Mouse (Mus musculus) neural tube, embryonic 13.5 days (tissue): ENCODE results near the gene B3gat2. TPM values are rescaled to one million over a fixed set of nuclear protein-coding genes. Genes with fewer than 3 reads are reported as not detected.

Experiments used
- ATAC-seq: fragments of 200-750 bp; cut with Nextera tagmentation; 2 replicates; pipeline ENCODE4 v1.8.0; 2017; ENCODE audit warnings: low read depth, mild to moderate bottlenecking, moderate TSS enrichment, moderate library complexity
- H3K27ac ChIP-seq: fragments of 300-500 bp; sonication (generic); replicated peaks from 2 replicates; pipeline ENCODE4 v1.5.1; 2015; ENCODE audit warnings: moderate library complexity, mild to moderate bottlenecking, inconsistent platforms
- H3K27me3 ChIP-seq: fragments of 300-500 bp; sonication (generic); 2 replicates; pipeline ENCODE4 v1.6.1; 2015; ENCODE audit warnings: mild to moderate bottlenecking, inconsistent platforms
- H3K36me3 ChIP-seq: fragments of 300-500 bp; sonication (generic); 2 replicates; pipeline ENCODE4 v1.6.1; 2015; ENCODE audit warnings: mild to moderate bottlenecking, inconsistent platforms
- H3K4me1 ChIP-seq: fragments of 300-500 bp; sonication (generic); replicated peaks from 2 replicates; pipeline ENCODE4 v1.6.1; 2015; ENCODE audit warnings: inconsistent platforms
- H3K4me2 ChIP-seq: fragments of 300-500 bp; sonication (generic); 2 replicates; pipeline ENCODE4 v1.6.1; 2015; ENCODE audit warnings: inconsistent platforms, mild to moderate bottlenecking, moderate library complexity
- H3K4me3 ChIP-seq: fragments of 300-500 bp; sonication (generic); 2 replicates; pipeline ENCODE4 v1.5.1; 2015; ENCODE audit warnings: mild to moderate bottlenecking, inconsistent platforms
- H3K9ac ChIP-seq: fragments of 300-500 bp; sonication (generic); 2 replicates; pipeline ENCODE4 v1.6.1; 2015; ENCODE audit warnings: moderate library complexity, mild to moderate bottlenecking, inconsistent platforms
- H3K9me3 ChIP-seq: fragments of 300-500 bp; sonication (generic); 2 replicates; pipeline ENCODE4 v1.6.1; 2016; ENCODE audit warnings: inconsistent platforms
- WGBS: fragments of 180-500 bp; shearing (Covaris S2); methylation state at CpG from one replicate; pipeline ENCODE4 v1.1.7; 2015; 5-methylcytosine and 5-hydroxymethylcytosine counted together
- polyA plus RNA-seq: library from polyadenylated mRNA; unstranded; fragments of >200 nt; fragmentation: Nextera tagmentation; extraction: Ambion mirVana; gene quantifications from 2 replicates; pipeline ENCODE4 v1.2.1, GENCODE M21; 2015

The B3gat2 gene
- polyA plus RNA-seq: 19.6 and 20.0 TPM in 2 replicates

DNA sequence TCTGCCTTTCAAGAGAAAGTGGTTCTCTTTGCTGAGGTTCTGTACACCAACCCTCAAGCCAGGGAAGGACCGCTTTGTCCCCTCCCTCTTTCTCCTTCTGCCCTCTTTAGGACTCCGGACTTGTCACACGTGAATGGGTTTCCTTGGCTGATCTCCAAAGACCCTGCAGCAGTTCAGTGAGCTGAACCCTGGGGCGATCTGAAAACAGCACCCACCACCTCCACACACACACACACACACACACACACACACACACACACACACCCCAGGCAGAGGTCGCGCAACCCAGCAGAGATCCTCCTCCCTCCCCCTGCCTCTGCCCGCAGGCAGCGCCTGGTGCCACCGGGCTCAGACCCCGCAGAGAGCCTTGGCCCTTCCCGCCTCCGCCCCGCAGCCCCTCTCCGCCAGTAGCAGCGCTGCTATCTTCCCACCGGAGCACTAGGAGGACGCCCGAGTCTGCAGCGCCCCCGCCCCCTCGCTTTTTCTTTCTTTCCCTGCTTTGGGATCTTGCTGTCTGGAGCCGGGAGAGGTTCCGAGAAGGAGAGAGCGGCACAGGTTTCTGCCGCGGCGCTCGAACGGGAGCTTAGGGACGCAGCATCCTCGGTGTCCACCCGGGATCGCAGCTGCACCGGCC, at the start of gene B3gat2:
Gene B3gat2, plus strand, starts transcription at position 252 of the 634 bp plus-strand sequence.
- H3K9me3 ChIP-seq: no peaks in the 10 kb centered on the region
- H3K4me3 ChIP-seq: peak within 1 kb of the TSS; percentile 77
- WGBS: under 1% methylated on average over 34 of the region's 34 CpGs
- no peaks in the 10 kb centered on the region for H3K36me3 ChIP-seq
- H3K27ac ChIP-seq: peak within 1 kb of the TSS; percentile 90
- H3K27me3 ChIP-seq: peaks cover 24% of the 10 kb centered on the region
- ATAC-seq: peak; percentile 76
- H3K4me2 ChIP-seq: peak within 1 kb of the TSS; percentile 88
- H3K4me1 ChIP-seq: peaks cover 35% of the 10 kb centered on the region
- peak within 1 kb of the TSS; percentile 86 for H3K9ac ChIP-seq

GRCm38 (mm10) chr1:23720326-23720725, 41.2 kb upstream of the B3gat2 start:
- no peaks in the 10 kb centered on the region for H3K36me3 ChIP-seq
- no peak overlapping the region for H3K27ac ChIP-seq
- H3K4me3 ChIP-seq: no peak overlapping the region
- H3K9me3 ChIP-seq: no peaks in the 10 kb centered on the region
- ATAC-seq: no peak
- WGBS: 76% methylated on average over 8 of the region's 8 CpGs
- no peak overlapping the region for H3K4me2 ChIP-seq
- H3K4me1 ChIP-seq: 0 out of 2 replicates have a peak, but pooled peaks cover 5% of the 10 kb centered on the region
- no peaks in the 10 kb centered on the region for H3K27me3 ChIP-seq
- no peak overlapping the region for H3K9ac ChIP-seq

- ATAC-seq: no peak
- Histone ChIP-seq H3K9me3 (no peaks in the 10 kb centered on the region), H3K4me2 (no peak overlapping the region), H3K27me3 (no peaks in the 10 kb centered on the region), H3K27ac (no peak overlapping the region), H3K36me3 (no peaks in the 10 kb centered on the region), H3K4me1 (0 out of 2 replicates have a peak, but pooled peaks cover 5% of the 10 kb centered on the region), H3K9ac (no peak overlapping the region), H3K4me3 (no peak overlapping the region)
- WGBS: 79% methylated on average over 2 of the region's 2 CpGs
Observed at GRCm38 (mm10) chr1:23721036-23721435, 40.5 kb upstream of the B3gat2 start.

DNA sequence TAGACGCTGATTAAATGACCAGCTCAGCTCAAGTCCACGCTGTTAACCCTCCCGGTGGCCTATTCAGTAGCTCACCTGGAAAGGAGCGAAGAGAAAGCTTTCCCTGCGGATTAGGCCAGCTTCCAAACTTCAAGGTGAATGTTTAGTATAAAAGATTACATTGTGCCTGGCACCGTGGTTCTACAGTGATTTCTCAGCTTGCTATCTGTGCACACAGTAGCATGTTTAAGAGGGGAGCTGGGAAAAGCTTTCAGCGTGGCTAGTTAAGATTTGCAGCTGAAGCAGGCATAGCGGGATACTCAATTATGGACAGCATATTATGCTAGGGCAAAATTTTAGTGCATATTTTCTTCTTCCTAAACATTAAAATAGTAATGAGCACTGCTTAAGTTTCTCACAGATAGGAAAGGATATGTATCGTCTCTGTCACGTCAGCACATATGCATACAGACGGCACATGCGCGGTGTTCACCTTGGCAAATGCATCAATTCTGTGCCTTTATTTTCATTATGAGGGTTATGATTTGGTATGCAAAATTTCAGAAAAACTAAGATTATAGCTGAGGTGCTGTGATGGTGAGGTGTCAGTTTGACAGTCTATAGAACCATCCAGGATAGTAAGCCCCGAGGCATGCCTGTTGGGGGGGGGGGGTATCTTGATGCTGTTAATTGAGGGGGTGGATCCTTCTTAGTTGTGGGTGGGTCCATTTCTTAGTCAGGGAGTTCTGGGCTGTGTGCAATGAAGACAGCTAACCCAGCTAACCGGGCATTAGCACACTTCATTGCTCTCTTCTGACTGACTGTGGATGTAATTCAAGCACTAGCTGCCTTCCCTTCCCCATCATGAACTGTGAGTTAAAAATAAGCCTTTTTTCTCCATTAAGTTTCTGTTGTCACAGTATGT, 38.8 kb upstream of the B3gat2 start:
- Histone ChIP-seq H3K36me3 (no peaks in the 10 kb centered on the region), H3K4me3 (no peak overlapping the region)
- ATAC-seq: no peak

GRCm38 (mm10) chr1:23731324-23731723, 30.2 kb upstream of the B3gat2 start:
- no peaks in the 10 kb centered on the region for H3K27me3 ChIP-seq
- ATAC-seq: no peak
- H3K9ac ChIP-seq: no peak overlapping the region
- no peak overlapping the region for H3K4me2 ChIP-seq
- no peaks in the 10 kb centered on the region for H3K36me3 ChIP-seq
- H3K27ac ChIP-seq: no peak overlapping the region
- 0 out of 2 replicates have a peak, but pooled peaks cover 6% of the 10 kb centered on the region for H3K4me1 ChIP-seq
- no peaks in the 10 kb centered on the region for H3K9me3 ChIP-seq
- 94% methylated on average over 5 of the region's 5 CpGs for WGBS
- no peak overlapping the region for H3K4me3 ChIP-seq

More for the DNA sequence above, 38.8 kb upstream of the B3gat2 start:
- 78% methylated on average over 15 of the region's 15 CpGs for WGBS
- Histone ChIP-seq H3K4me2 (no peak overlapping the region), H3K27me3 (no peaks in the 10 kb centered on the region), H3K4me1 (0 out of 2 replicates have a peak, but pooled peaks cover 5% of the 10 kb centered on the region), H3K9me3 (no peaks in the 10 kb centered on the region), H3K9ac (no peak overlapping the region), H3K27ac (no peak overlapping the region)

DNA sequence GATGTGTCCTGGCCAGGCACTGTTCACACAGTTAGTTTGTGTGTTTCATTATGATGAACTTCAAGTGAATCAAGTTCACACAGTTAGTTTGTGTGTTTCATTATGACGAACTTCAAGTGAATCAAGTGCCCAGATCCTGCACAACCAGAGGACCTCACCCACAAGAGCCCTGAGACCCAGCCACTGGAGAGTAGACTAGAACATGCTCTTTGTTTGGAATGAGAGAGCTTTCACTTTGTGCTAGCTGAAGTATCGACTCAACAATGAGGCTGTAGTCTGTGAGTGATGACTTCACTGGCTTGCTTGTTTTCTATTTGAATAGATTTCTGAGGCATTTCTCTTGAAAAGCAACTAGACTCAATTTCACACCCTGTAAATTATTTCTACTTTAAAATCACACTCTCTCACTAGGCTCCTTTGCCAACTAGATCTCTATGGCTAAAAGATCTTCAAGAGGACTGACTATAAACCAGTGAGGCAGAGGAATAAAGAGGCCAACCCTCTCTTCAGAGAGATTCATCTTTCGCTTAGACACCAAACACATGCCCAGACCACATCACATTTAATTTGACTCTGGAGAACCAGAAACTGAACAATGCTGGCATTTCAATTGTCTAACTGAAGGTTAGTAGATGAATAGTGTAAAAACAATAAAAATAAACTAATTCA, 10.6 kb upstream of the B3gat2 start:
- no peaks in the 10 kb centered on the region for H3K9me3 ChIP-seq
- no peak overlapping the region for H3K9ac ChIP-seq
- no peak overlapping the region for H3K27ac ChIP-seq
- peak; percentile 69; the same call in 1 of the 2 replicates for ATAC-seq
- H3K4me2 ChIP-seq: no peak overlapping the region
- no peaks in the 10 kb centered on the region for H3K27me3 ChIP-seq
- no peaks in the 10 kb centered on the region for H3K36me3 ChIP-seq
- 21% methylated on average over 3 of the region's 3 CpGs for WGBS
- H3K4me1 ChIP-seq: no peaks in the 10 kb centered on the region
- no peak overlapping the region for H3K4me3 ChIP-seq

GRCm38 (mm10) chr1:23753091-23753490, 8.5 kb upstream of the B3gat2 start:
- Histone ChIP-seq H3K9ac (no peak overlapping the region), H3K4me1 (no peaks in the 10 kb centered on the region), H3K27me3 (no peaks in the 10 kb centered on the region), H3K9me3 (no peaks in the 10 kb centered on the region), H3K27ac (no peak overlapping the region), H3K4me3 (no peak overlapping the region), H3K4me2 (no peak overlapping the region), H3K36me3 (no peaks in the 10 kb centered on the region)
- ATAC-seq: no peak
- 79% methylated on average over 2 of the region's 2 CpGs for WGBS

- Histone ChIP-seq H3K4me2 (no peak overlapping the region), H3K9me3 (no peaks in the 10 kb centered on the region), H3K9ac (no peak overlapping the region), H3K27ac (no peak overlapping the region), H3K4me1 (no peaks in the 10 kb centered on the region), H3K4me3 (no peak overlapping the region), H3K27me3 (no peaks in the 10 kb centered on the region), H3K36me3 (no peaks in the 10 kb centered on the region)
- WGBS: 92% methylated on average over 6 of the region's 6 CpGs
- no peak for ATAC-seq
Observed at GRCm38 (mm10) chr1:23753591-23753990, 8.0 kb upstream of the B3gat2 start.

DNA sequence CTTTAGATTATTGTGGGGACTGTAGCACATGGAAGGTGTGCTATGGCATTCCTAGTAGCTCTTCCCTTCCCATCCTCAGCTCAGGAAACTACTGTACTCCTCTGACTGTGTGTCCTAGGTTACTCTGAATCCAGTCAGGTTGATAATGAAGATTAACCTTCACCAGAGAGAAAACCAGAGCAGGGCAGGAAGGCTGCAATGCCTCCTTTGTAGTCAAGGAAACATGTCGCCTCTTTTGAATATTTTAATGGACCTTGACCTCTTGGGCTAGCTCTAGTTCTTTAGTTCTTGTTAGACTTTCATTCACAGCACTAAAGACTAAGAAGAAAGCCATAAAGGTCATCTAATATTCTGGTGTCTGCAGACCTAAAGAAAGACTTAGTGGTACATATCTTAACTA, 7.2 kb upstream of the B3gat2 start:
- peaks cover 6% of the 10 kb centered on the region for H3K27me3 ChIP-seq
- no peak overlapping the region for H3K4me3 ChIP-seq
- H3K27ac ChIP-seq: no peak overlapping the region
- H3K4me1 ChIP-seq: no peaks in the 10 kb centered on the region
- H3K36me3 ChIP-seq: no peaks in the 10 kb centered on the region
- no peak for ATAC-seq
- WGBS: 57% methylated on average over 1 of the region's 1 CpGs
- H3K4me2 ChIP-seq: no peak overlapping the region
- H3K9ac ChIP-seq: no peak overlapping the region
- H3K9me3 ChIP-seq: no peaks in the 10 kb centered on the region

- ATAC-seq: no peak
- WGBS: 95% methylated on average over 1 of the region's 1 CpGs
Observed at GRCm38 (mm10) chr1:23754967-23755366, 6.6 kb upstream of the B3gat2 start.

DNA sequence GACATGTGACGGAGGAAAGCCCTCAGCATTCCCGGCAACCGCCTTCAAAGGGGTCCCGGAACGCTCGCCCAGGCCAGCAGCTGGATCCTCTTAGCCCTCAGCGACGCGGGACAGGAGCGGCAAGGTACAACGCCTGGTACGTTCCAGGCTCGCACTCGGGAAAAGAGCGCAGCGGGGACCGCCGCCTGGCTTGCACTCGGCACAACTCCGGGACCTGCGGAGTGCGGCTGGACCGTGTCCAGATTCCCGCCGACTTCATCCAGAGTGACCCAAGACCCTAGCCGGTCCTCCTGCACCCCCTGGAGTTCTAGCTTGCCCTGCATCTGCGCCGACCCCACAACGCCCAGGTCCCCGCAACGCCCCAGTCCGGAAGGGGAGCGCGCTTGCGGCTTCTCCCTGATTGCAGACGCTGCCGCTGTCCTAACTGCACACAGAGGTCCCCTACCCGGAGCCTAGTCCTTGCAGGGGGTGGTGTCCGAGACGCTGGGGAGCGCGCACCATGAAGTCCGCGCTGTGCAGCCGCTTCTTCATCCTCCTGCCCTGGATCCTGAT, 659 bp downstream of the B3gat2 start:
- Histone ChIP-seq H3K4me3 (peak overlapping the region; percentile 77), H3K27me3 (peaks cover 24% of the 10 kb centered on the region), H3K9ac (peak overlapping the region; percentile 86), H3K9me3 (no peaks in the 10 kb centered on the region), H3K4me1 (peaks cover 41% of the 10 kb centered on the region), H3K4me2 (peak overlapping the region; percentile 88), H3K27ac (peak overlapping the region; percentile 90), H3K36me3 (no peaks in the 10 kb centered on the region)
- WGBS: under 1% methylated on average over 45 of the region's 45 CpGs
- ATAC-seq: peak; percentile 59

More at GRCm38 (mm10) chr1:23754967-23755366, 6.6 kb upstream of the B3gat2 start:
- Histone ChIP-seq H3K27me3 (peaks cover 12% of the 10 kb centered on the region), H3K4me2 (no peak overlapping the region), H3K36me3 (no peaks in the 10 kb centered on the region), H3K9ac (no peak overlapping the region), H3K9me3 (no peaks in the 10 kb centered on the region), H3K4me3 (no peak overlapping the region), H3K27ac (no peak overlapping the region), H3K4me1 (no peaks in the 10 kb centered on the region)
